Mouse (Mus musculus): ENCODE measurements around the gene Fam83e. TPM values are rescaled to one million over a fixed set of nuclear protein-coding genes. Genes with fewer than 3 reads are reported as not detected.

The Fam83e gene
- total and polyA plus RNA-seq, 3 experiments, result 0.43 to 1.0 TPM; not detected in 1

- Histone ChIP-seq H3K4me1 (ENCODE audit: control insufficient read depth in 1 of 2, insufficient read depth in 2 of 2, low read length in 2 of 2) (no peaks in the 10 kb centered on the region), H3K27me3 (ENCODE audit: control insufficient read depth in 1 of 2, insufficient read depth in 2 of 2, low read length in 2 of 2) (peaks cover 0 to 7% of the 10 kb centered on the region in 2 experiments; a peak in 3 of 4 replicates), H3K9me3 (replicated peaks; ENCODE audit: insufficient read depth, low read length) (no peaks in the 10 kb centered on the region), H3K9ac (ENCODE audit: control insufficient read depth, low read depth, low read length, poor library complexity, severe bottlenecking) (no peak overlapping the region), H3K79me2 (ENCODE audit: control insufficient read depth, insufficient read depth, low read length, poor library complexity) (no peaks in the 10 kb centered on the region), H3K36me3 (ENCODE audit: control insufficient read depth in 1 of 2, insufficient read depth in 2 of 2, low read length in 2 of 2) (no peaks in the 10 kb centered on the region), H3K27ac (ENCODE audit: control insufficient read depth, low read depth, low read length) (no peak overlapping the region), H3K4me3 (ENCODE audit: control insufficient read depth in 1 of 2, insufficient read depth in 1 of 2, low read depth in 2 of 2, low read length in 2 of 2) (no peak overlapping the region)
- no peak for TF ChIP-seq MYB (IDR thresholded peaks at IDR 0.05; ENCODE audit: low read depth, low read length)
- no peak for TF ChIP-seq MAX (IDR thresholded peaks at IDR 0.05; ENCODE audit: low read length)
- TF ChIP-seq RAD21 (IDR thresholded peaks at IDR 0.05; ENCODE audit: low read depth, low read length), result no peak
- TF ChIP-seq SMC3 (IDR thresholded peaks at IDR 0.05; ENCODE audit: low read depth, low read length), result no peak
- TF ChIP-seq CTCF (IDR thresholded peaks at IDR 0.05 in 2 of 3, conservative IDR thresholded peaks at IDR 0.05 in 1 of 3; ENCODE audit: control insufficient read depth in 1 of 3, insufficient read depth in 1 of 3, low read depth in 2 of 3, low read length in 3 of 3, poor library complexity in 1 of 3, severe bottlenecking in 1 of 3), result no peak
- no peak for TF ChIP-seq NRF1 (IDR thresholded peaks at IDR 0.05; ENCODE audit: insufficient read depth, low read depth, low read length, poor library complexity, severe bottlenecking)
- TF ChIP-seq MEF2A (IDR thresholded peaks at IDR 0.05; ENCODE audit: extremely low read depth, insufficient replicate concordance, low read depth, low read length, poor library complexity, severe bottlenecking), result no peak
- no peak for TF ChIP-seq ETS1 (IDR thresholded peaks at IDR 0.05; ENCODE audit: low read depth, low read length)
- TF ChIP-seq ZMIZ1 (IDR thresholded peaks at IDR 0.05; ENCODE audit: low read depth, low read length), result no peak
- no peak for TF ChIP-seq MAFK (IDR thresholded peaks at IDR 0.05; ENCODE audit: borderline replicate concordance, low read depth, low read length)
- no peak for TF ChIP-seq ELF1 (IDR thresholded peaks at IDR 0.05; ENCODE audit: low read depth, low read length)
- no peak for TF ChIP-seq BHLHE40 (IDR thresholded peaks at IDR 0.05; ENCODE audit: borderline replicate concordance, low read depth, low read length)
- no peak for TF ChIP-seq ZC3H11A (IDR thresholded peaks at IDR 0.05; ENCODE audit: low read depth, low read length)
- TF ChIP-seq TBP (IDR thresholded peaks at IDR 0.05; ENCODE audit: low read depth, low read length), result no peak
- DNase-seq (ENCODE audit: low read depth, low spot score), result no peak
Observed at GRCm38 (mm10) chr7:45759400-45759799, 38.4 kb downstream of the Fam83e start.

- no peak for DNase-seq (ENCODE audit: low read depth, low spot score)
- H3K36me3 ChIP-seq (ENCODE audit: control insufficient read depth in 1 of 2, insufficient read depth in 2 of 2, low read length in 2 of 2), result no peaks in the 10 kb centered on the region
- no peak for TF ChIP-seq USF1 (IDR thresholded peaks at IDR 0.05; ENCODE audit: low read depth, low read length)
- no peak for TF ChIP-seq MYC (IDR thresholded peaks at IDR 0.05; ENCODE audit: low read depth, low read length)
- TF ChIP-seq TBP (IDR thresholded peaks at IDR 0.05; ENCODE audit: low read depth, low read length), result no peak
- no peak for TF ChIP-seq HCFC1 (IDR thresholded peaks at IDR 0.05; ENCODE audit: low read depth, low read length)
- no peak for TF ChIP-seq GABPA (IDR thresholded peaks at IDR 0.05; ENCODE audit: low read depth, low read length)
- no peak for TF ChIP-seq MAX (IDR thresholded peaks at IDR 0.05; ENCODE audit: low read length)
- TF ChIP-seq CHD2 (IDR thresholded peaks at IDR 0.05; ENCODE audit: low read length), result no peak
- TF ChIP-seq SIN3A (IDR thresholded peaks at IDR 0.05; ENCODE audit: low read length), result no peak
- TF ChIP-seq MAFK (IDR thresholded peaks at IDR 0.05; ENCODE audit: borderline replicate concordance, low read depth, low read length), result no peak
- TF ChIP-seq JUND (IDR thresholded peaks at IDR 0.05; ENCODE audit: low read depth, low read length), result no peak
- no peak for TF ChIP-seq NELFE (IDR thresholded peaks at IDR 0.05; ENCODE audit: low read depth, low read length)
- no peak for TF ChIP-seq KAT2A (conservative IDR thresholded peaks at IDR 0.05; ENCODE audit: low read depth, low read length)
- TF ChIP-seq SMC3 (IDR thresholded peaks at IDR 0.05; ENCODE audit: low read depth, low read length), result no peak
- no peak for TF ChIP-seq RAD21 (IDR thresholded peaks at IDR 0.05; ENCODE audit: low read depth, low read length)
- TF ChIP-seq USF2 (IDR thresholded peaks at IDR 0.05; ENCODE audit: borderline replicate concordance in 1 of 2, insufficient read depth in 1 of 2, low read depth in 1 of 2, low read length in 2 of 2), result no peak
- no peak for TF ChIP-seq RCOR1 (IDR thresholded peaks at IDR 0.05; ENCODE audit: low read depth, low read length)
- TF ChIP-seq CTCF (IDR thresholded peaks at IDR 0.05 in 2 of 3, conservative IDR thresholded peaks at IDR 0.05 in 1 of 3; ENCODE audit: control insufficient read depth in 1 of 3, insufficient read depth in 1 of 3, low read depth in 2 of 3, low read length in 3 of 3, poor library complexity in 1 of 3, severe bottlenecking in 1 of 3), result no peak
- TF ChIP-seq ZC3H11A (IDR thresholded peaks at IDR 0.05; ENCODE audit: low read depth, low read length), result no peak
- TF ChIP-seq MEF2A (IDR thresholded peaks at IDR 0.05; ENCODE audit: extremely low read depth, insufficient replicate concordance, low read depth, low read length, poor library complexity, severe bottlenecking), result no peak
- no peak for TF ChIP-seq ZNF384 (IDR thresholded peaks at IDR 0.05; ENCODE audit: low read depth, low read length)
- H3K79me2 ChIP-seq (ENCODE audit: control insufficient read depth, insufficient read depth, low read length, poor library complexity), result no peaks in the 10 kb centered on the region
- no peaks in the 10 kb centered on the region for H3K9me3 ChIP-seq (replicated peaks; ENCODE audit: insufficient read depth, low read length)
- no peak overlapping the region for H3K4me3 ChIP-seq (ENCODE audit: control insufficient read depth in 1 of 2, insufficient read depth in 1 of 2, low read depth in 2 of 2, low read length in 2 of 2)
- no peak overlapping the region for H3K27ac ChIP-seq (ENCODE audit: control insufficient read depth, low read depth, low read length)
- H3K4me1 ChIP-seq (ENCODE audit: control insufficient read depth in 1 of 2, insufficient read depth in 2 of 2, low read length in 2 of 2), result no peaks in the 10 kb centered on the region
- no peak overlapping the region for H3K9ac ChIP-seq (ENCODE audit: control insufficient read depth, low read depth, low read length, poor library complexity, severe bottlenecking)
- peaks cover 0 to 7% of the 10 kb centered on the region in 2 experiments; a peak in 3 of 4 replicates for H3K27me3 ChIP-seq (ENCODE audit: control insufficient read depth in 1 of 2, insufficient read depth in 2 of 2, low read length in 2 of 2)
Observed at GRCm38 (mm10) chr7:45760151-45760550, 39.1 kb downstream of the Fam83e start.

Data from MEL (cell line).